Mouse (Mus musculus): Measurements from ENCODE around the gene Arhgap9.

GRCm38 (mm10) chr10:127284105-127284622 is 37.6 kb upstream of the Arhgap9 start:
- TF ChIP-seq CTCF (IDR thresholded peaks at IDR 0.05; ENCODE audit: control insufficient read depth, insufficient read depth, insufficient read length) (no peak), MYOG (IDR thresholded peaks at IDR 0.05; ENCODE audit: control insufficient read depth, extremely low read depth, insufficient read length) (no peak), MYOD1 (IDR thresholded peaks at IDR 0.05; ENCODE audit: control insufficient read depth, insufficient read length, low read depth) (no peak), FOSL1 (IDR thresholded peaks at IDR 0.05; ENCODE audit: insufficient read depth, low read length, poor library complexity, severe bottlenecking) (no peak)

Measured in C2C12 (cell line).